10 mouse cellular contexts compared by ENCODE assay signal in the genomic region with DNA sequence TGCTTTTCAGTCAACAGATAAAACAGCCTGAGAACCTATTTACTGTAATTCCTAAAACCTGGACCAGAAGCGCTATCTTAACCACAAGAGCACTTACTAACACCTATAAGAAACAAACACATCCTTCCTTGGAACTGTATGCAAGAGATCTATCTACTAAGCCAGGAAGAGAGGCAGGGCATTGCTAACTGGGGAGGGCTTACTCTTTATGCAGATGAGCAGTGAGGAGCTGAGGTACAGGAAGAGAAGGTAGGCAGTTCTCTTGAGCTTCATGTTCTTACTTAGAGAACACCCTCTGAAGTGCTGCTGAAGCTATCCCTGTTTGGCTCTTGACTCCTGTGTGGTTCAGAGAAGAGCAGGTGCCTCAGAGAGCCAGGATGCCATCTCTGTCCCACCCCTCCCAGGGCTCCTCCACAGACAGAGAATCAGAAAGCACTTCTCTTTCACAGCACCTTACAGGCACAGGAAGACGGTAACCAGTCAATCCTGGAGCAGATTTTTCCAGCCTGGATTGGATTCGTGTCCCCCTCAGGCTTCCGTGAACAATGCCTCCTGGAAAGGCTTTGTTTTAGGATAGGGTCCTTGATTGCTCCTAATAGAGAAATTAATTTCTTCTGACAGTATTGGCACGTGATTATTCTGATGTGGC. TPM values are rescaled to one million over a fixed set of nuclear protein-coding genes. Genes with fewer than 3 reads are reported as not detected.
A peak's percentile ranks its signal among the peaks of the same experiment; 100 is the strongest.
DNase-seq lines count a peak whose midpoint lies in the region; ATAC-seq and TF ChIP-seq lines count a peak whose summit lies in the region.
"Had no signal": no experiment of that assay in that cellular context is flagged by ENCODE, and none has a peak within 500 bp of the region (broad histone marks: within the 10 kb centered on the region; RNA-seq: fewer than 3 reads in every experiment).

A gene (minus strand): TSS at position 463 of the 649 bp plus-strand sequence.

- H3K36me3 ChIP-seq in MEL (ENCODE audit: control insufficient read depth in 1 of 2, insufficient read depth in 2 of 2, low read length in 2 of 2) = no peaks in the 10 kb centered on the region
- no peaks in the 10 kb centered on the region for H3K36me3 ChIP-seq in forebrain, embryonic 12.5 days (replicated peaks)
- no peaks in the 10 kb centered on the region for H3K36me3 ChIP-seq in limb, embryonic 13.5 days

- no peak for TF ChIP-seq EP300 in MEL (IDR thresholded peaks at IDR 0.05; ENCODE audit: low read depth in 1 of 2, low read length in 2 of 2)

- no peak within 1 kb of the TSS for H3K27ac ChIP-seq in MEL (ENCODE audit: control insufficient read depth, low read depth, low read length)
- peak within 1 kb of the TSS; percentile 78 for H3K27ac ChIP-seq in forebrain, embryonic 12.5 days
- no peak within 1 kb of the TSS for H3K27ac ChIP-seq in limb, embryonic 13.5 days
- H3K27ac ChIP-seq: macrophage had no signal

- no peaks in the 10 kb centered on the region for H3K79me2 ChIP-seq in MEL (ENCODE audit: control insufficient read depth, insufficient read depth, low read length, poor library complexity)

- H3K4me2 ChIP-seq in forebrain, embryonic 12.5 days = peak within 1 kb of the TSS; percentile 51
- peak within 1 kb of the TSS; percentile 31; the same call in 1 of the 2 replicates for H3K4me2 ChIP-seq in limb, embryonic 13.5 days (replicated peaks)

- DNase-seq in frontal cortex, postnatal 10 days (ENCODE audit: low spot score in 2 of 2) = no peak
- peak; percentile 11 for DNase-seq in MEL (ENCODE audit: low read depth, low spot score)
- DNase-seq in B cell, adult 2 months = no peak
- DNase-seq in gastrocnemius, postnatal 14 days = no peak

- H3K9me3 ChIP-seq in MEL (replicated peaks; ENCODE audit: insufficient read depth, low read length) = no peaks in the 10 kb centered on the region
- H3K9me3 ChIP-seq in forebrain, embryonic 12.5 days = no peaks in the 10 kb centered on the region
- no peaks in the 10 kb centered on the region for H3K9me3 ChIP-seq in limb, embryonic 13.5 days

- TF ChIP-seq RAD21 in MEL (IDR thresholded peaks at IDR 0.05; ENCODE audit: low read depth, low read length) = no peak

- TF ChIP-seq CTCF in MEL (IDR thresholded peaks at IDR 0.05 in 2 of 3, conservative IDR thresholded peaks at IDR 0.05 in 1 of 3; ENCODE audit: control insufficient read depth in 1 of 3, insufficient read depth in 1 of 3, low read depth in 2 of 3, low read length in 3 of 3, poor library complexity in 1 of 3, severe bottlenecking in 1 of 3) = no peak

- H3K4me3 ChIP-seq in MEL (ENCODE audit: control insufficient read depth in 1 of 2, insufficient read depth in 1 of 2, low read depth in 2 of 2, low read length in 2 of 2) = no peak within 1 kb of the TSS
- H3K4me3 ChIP-seq in forebrain, embryonic 12.5 days (replicated peaks) = peak within 1 kb of the TSS; percentile 37
- H3K4me3 ChIP-seq in limb, embryonic 13.5 days = no peak within 1 kb of the TSS

- H3K27me3 ChIP-seq in MEL (ENCODE audit: control insufficient read depth in 1 of 2, insufficient read depth in 2 of 2, low read length in 2 of 2) = no peaks in the 10 kb centered on the region
- H3K27me3 ChIP-seq in forebrain, embryonic 12.5 days = peaks cover 4% of the 10 kb centered on the region; the same call in 1 of the 2 replicates
- H3K27me3 ChIP-seq in limb, embryonic 13.5 days = no peaks in the 10 kb centered on the region

- peak; percentile 74 for ATAC-seq in frontal cortex, adult (ENCODE audit: low TSS enrichment)
- peak; percentile 73 for ATAC-seq in forebrain, embryonic 12.5 days (ENCODE audit: low FRiP score)
- no peak for ATAC-seq in limb, embryonic 13.5 days (ENCODE audit: low FRiP score, low read depth)
- no peak for ATAC-seq in granulocyte monocyte progenitor cell, adult 5-6 weeks (replicated peaks; ENCODE audit: poor library complexity, severe bottlenecking)

- no peak within 1 kb of the TSS for H3K9ac ChIP-seq in MEL (ENCODE audit: control insufficient read depth, low read depth, low read length, poor library complexity, severe bottlenecking)
- H3K9ac ChIP-seq in forebrain, embryonic 12.5 days = peak within 1 kb of the TSS; percentile 49
- H3K9ac ChIP-seq in limb, embryonic 13.5 days = peak within 1 kb of the TSS; percentile 31; the same call in 1 of the 2 replicates

- intact Hi-C loops in gastrocnemius, postnatal 14 days (cut with DNase I; ENCODE audit: low total_unique reads) = no loop called here

- H3K4me1 ChIP-seq in MEL (ENCODE audit: control insufficient read depth in 1 of 2, insufficient read depth in 2 of 2, low read length in 2 of 2) = no peaks in the 10 kb centered on the region
- peaks cover 14% of the 10 kb centered on the region for H3K4me1 ChIP-seq in forebrain, embryonic 12.5 days
- peaks cover 5% of the 10 kb centered on the region; the same call in 1 of the 2 replicates for H3K4me1 ChIP-seq in limb, embryonic 13.5 days

- whole genome bisulfite sequencing in forebrain, embryonic 12.5 days = 9% methylated on average over 5 of the region's 5 CpGs
- WGBS in limb, embryonic 13.5 days = 13% methylated on average over 5 of the region's 5 CpGs

- no peak for TF ChIP-seq POLR2A in MEL (IDR thresholded peaks at IDR 0.05; ENCODE audit: control insufficient read depth in 1 of 2, insufficient read depth in 1 of 2, low read depth in 1 of 2, low read length in 2 of 2, poor library complexity in 1 of 2)

TF ChIP-seq in MEL, 35 proteins besides CTCF, POLR2A, EP300 and RAD21:
- no peak for TF ChIP-seq TAL1 (IDR thresholded peaks at IDR 0.05; ENCODE audit: low read length)
- no peak for TF ChIP-seq POLR2AphosphoS5 (IDR thresholded peaks at IDR 0.05; ENCODE audit: borderline replicate concordance, low read depth, low read length)
- no peak for TF ChIP-seq USF2 (IDR thresholded peaks at IDR 0.05; ENCODE audit: borderline replicate concordance in 1 of 2, insufficient read depth in 1 of 2, low read depth in 1 of 2, low read length in 2 of 2)
- no peak for TF ChIP-seq CHD2 (IDR thresholded peaks at IDR 0.05; ENCODE audit: low read length)
- no peak for TF ChIP-seq MYC (IDR thresholded peaks at IDR 0.05; ENCODE audit: low read depth, low read length)
- TF ChIP-seq USF1 (IDR thresholded peaks at IDR 0.05; ENCODE audit: low read depth, low read length) = peak; percentile 29; the same call in 1 of the 2 replicates
- no peak for TF ChIP-seq ZC3H11A (IDR thresholded peaks at IDR 0.05; ENCODE audit: low read depth, low read length)
- no peak for TF ChIP-seq MEF2A (IDR thresholded peaks at IDR 0.05; ENCODE audit: extremely low read depth, insufficient replicate concordance, low read depth, low read length, poor library complexity, severe bottlenecking)
TF ChIP-seq in MEL: peak in this region for 1.

RNA-seq across cellular contexts. Expression of the gene that starts here (rescaled TPM):
- not detected in 2 replicates for total RNA-seq in MEL (2012; rRNA removed)
- not detected for polyA plus RNA-seq in MEL (2012; ENCODE audit: insufficient read depth in 1 of 2, insufficient read length in 2 of 2, low read depth in 1 of 2, low replicate concordance in 2 of 2, missing spikeins in 1 of 2)
- polyA plus RNA-seq in forebrain, embryonic 12.5 days (2016; fragmentation: Nextera tagmentation; extraction: Ambion mirVana) = 2.6 and 3.1 TPM in 2 replicates
- 0.08 TPM in 1 of 2 replicates, not detected in the other for polyA plus RNA-seq in limb, embryonic 13.5 days (2015; fragmentation: Nextera tagmentation; extraction: Ambion mirVana)
- total RNA-seq in granulocyte monocyte progenitor cell, adult 5-6 weeks (2014; fragmentation: Nextera tagmentation) = not detected in 2 replicates
- not detected in 2 replicates for total RNA-seq in granulocyte monocyte progenitor cell, adult 5-6 weeks (2017)
- total RNA-seq in gastrocnemius, postnatal 14 days (2021) = not detected
- polyA plus RNA-seq: C2C12, macrophage had no signal

Comparison
In these comparisons a context has a peak if more than half of its experiments do, and no peak if none do; other contexts are left out.
1. Peak in DNase-seq in MEL; RNA of the gene not detected or under 1 TPM.
2. ATAC-seq: peak in frontal cortex, adult (single experiment) and forebrain, embryonic 12.5 days (single experiment); none in limb, embryonic 13.5 days (single experiment) and granulocyte monocyte progenitor cell, adult 5-6 weeks (single experiment).